In the genomic region with DNA sequence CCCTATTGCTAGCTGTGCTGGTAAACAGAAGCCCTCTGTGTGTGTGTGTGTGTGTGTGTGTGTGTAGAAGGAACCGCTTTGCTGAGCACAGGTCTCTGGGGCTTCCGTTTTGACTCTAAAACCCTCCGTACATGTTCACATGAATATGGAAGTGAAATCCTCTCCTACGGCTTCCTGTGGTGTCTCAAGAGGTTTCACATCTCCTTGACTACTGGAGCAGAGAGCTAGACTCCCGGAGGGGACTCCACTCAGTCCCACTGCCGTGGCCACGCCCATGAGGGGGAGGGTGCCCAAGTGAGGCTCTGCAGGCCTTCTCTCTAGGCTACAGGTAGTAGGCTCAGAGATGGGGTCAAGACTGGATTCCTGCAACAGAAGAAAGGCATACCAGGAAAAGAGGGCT, we compare ENCODE assay signal across 9 mouse cellular contexts. TPM values are rescaled to one million over a fixed set of nuclear protein-coding genes. Genes with fewer than 3 reads are reported as not detected.
DNase-seq lines count a peak whose midpoint lies in the region; ATAC-seq and TF ChIP-seq lines count a peak whose summit lies in the region.
"Had no signal": no experiment of that assay in that cellular context is flagged by ENCODE, and none has a peak within 500 bp of the region (broad histone marks: within the 10 kb centered on the region; RNA-seq: fewer than 3 reads in every experiment).

A gene (plus strand): TSS at position 275 of the 400 bp plus-strand sequence.

- H3K27ac ChIP-seq in liver, embryonic 11.5 days (ENCODE audit: low read depth, low read length): no peak within 1 kb of the TSS
- no peak within 1 kb of the TSS for H3K27ac ChIP-seq in liver, embryonic 14.5 days
- no peak within 1 kb of the TSS for H3K27ac ChIP-seq in left cerebral cortex, adult 2 months
- H3K27ac ChIP-seq: midbrain, embryonic 12.5 days had no signal

- no peak for ATAC-seq in liver, embryonic 11.5 days (replicated peaks; ENCODE audit: low FRiP score)
- peak; percentile 42; the same call in 1 of the 2 replicates for ATAC-seq in liver, embryonic 14.5 days (ENCODE audit: insufficient read depth)

- no peak within 1 kb of the TSS for H3K4me2 ChIP-seq in liver, embryonic 11.5 days
- no peak within 1 kb of the TSS for H3K4me2 ChIP-seq in liver, embryonic 14.5 days (ENCODE audit: low read depth)
- H3K4me2 ChIP-seq: midbrain, embryonic 12.5 days had no signal

- H3K4me1 ChIP-seq in liver, embryonic 11.5 days (replicated peaks; ENCODE audit: control insufficient read depth, insufficient read depth, low read length): peaks cover 6% of the 10 kb centered on the region
- peaks cover 3 to 10% of the 10 kb centered on the region in 2 experiments; a peak in 3 of 4 replicates for H3K4me1 ChIP-seq in liver, embryonic 14.5 days (replicated peaks; ENCODE audit: control insufficient read depth in 2 of 2, insufficient read depth in 2 of 2, low read length in 1 of 2)

- no peak for TF ChIP-seq EP300 in liver, embryonic 14.5 days (IDR thresholded peaks at IDR 0.05; ENCODE audit: low read depth)

- H3K27me3 ChIP-seq in liver, embryonic 11.5 days (replicated peaks; ENCODE audit: control insufficient read depth, insufficient read depth, low read length): peaks cover 36% of the 10 kb centered on the region
- peaks cover 19% of the 10 kb centered on the region for H3K27me3 ChIP-seq in liver, embryonic 14.5 days (ENCODE audit: control insufficient read depth, insufficient read depth, low read length)

- H3K9me3 ChIP-seq in liver, embryonic 11.5 days (ENCODE audit: control insufficient read depth, low read length): no peaks in the 10 kb centered on the region
- H3K9me3 ChIP-seq in liver, embryonic 14.5 days (ENCODE audit: control insufficient read depth, low read length): no peaks in the 10 kb centered on the region
- H3K9me3 ChIP-seq: midbrain, embryonic 12.5 days had no signal

- 36% methylated on average over 7 of the region's 7 CpGs for WGBS in liver, embryonic 11.5 days
- WGBS in liver, embryonic 14.5 days (ENCODE audit: insufficient replicate concordance): 10% methylated on average over 7 of the region's 7 CpGs

- TF ChIP-seq CTCF in liver, embryonic 14.5 days (IDR thresholded peaks at IDR 0.05; ENCODE audit: low read depth): no peak
- TF ChIP-seq CTCF in left cerebral cortex, adult 2 months (IDR thresholded peaks at IDR 0.05): no peak

- DNase-seq in liver: peak; percentile 59
- no peak for DNase-seq in liver, embryonic 11.5 days (ENCODE audit: low spot score)
- peak; percentile 57 for DNase-seq in heart, adult 8-10 months (ENCODE audit: low spot score)
- DNase-seq in liver, embryonic 14.5 days (ENCODE audit: low read depth in 3 of 3, low spot score in 3 of 3): no peak
- peak; percentile 77 for DNase-seq in spleen, adult 12 weeks (ENCODE audit: low spot score)
- DNase-seq in testis, postnatal 10 days (ENCODE audit: low spot score): no peak
- DNase-seq in left cerebral cortex, adult 2 months (ENCODE audit: extremely low spot score in 1 of 2, low spot score in 2 of 2): no peak
- DNase-seq in frontal cortex, adult 2 months (ENCODE audit: extremely low spot score in 1 of 2, low spot score in 1 of 2): no peak

- H3K9ac ChIP-seq in liver, embryonic 11.5 days (ENCODE audit: low read depth, low read length): no peak within 1 kb of the TSS
- H3K9ac ChIP-seq in liver, embryonic 14.5 days (replicated peaks): no peak within 1 kb of the TSS
- H3K9ac ChIP-seq: midbrain, embryonic 12.5 days had no signal

- intact Hi-C loops in left cerebral cortex, adult 2 months (cut with DNase I): no loop called here

- no peak within 1 kb of the TSS for H3K4me3 ChIP-seq in liver, embryonic 11.5 days (ENCODE audit: low read depth, low read length)
- H3K4me3 ChIP-seq in liver, embryonic 14.5 days (ENCODE audit: insufficient read depth in 1 of 2, low read depth in 2 of 2, low read length in 2 of 2): no peak within 1 kb of the TSS
- H3K4me3 ChIP-seq in left cerebral cortex, adult 2 months: no peak within 1 kb of the TSS
- H3K4me3 ChIP-seq: midbrain, embryonic 12.5 days had no signal

- H3K36me3 ChIP-seq in liver, embryonic 11.5 days (ENCODE audit: control insufficient read depth, insufficient read depth, low read length): no peaks in the 10 kb centered on the region
- no peaks in the 10 kb centered on the region for H3K36me3 ChIP-seq in liver, embryonic 14.5 days (replicated peaks; ENCODE audit: control insufficient read depth, insufficient read depth, low read depth)
- H3K36me3 ChIP-seq: midbrain, embryonic 12.5 days had no signal

RNA-seq across cellular contexts. Expression of the gene that starts here (rescaled TPM):
- 0.32 and 0.34 TPM in 2 replicates for polyA plus RNA-seq in liver, embryonic 11.5 days (2014; fragmentation: Nextera tagmentation; extraction: Ambion mirVana)
- 1 to 10 TPM in 2 of 4 experiments, under 1 TPM in 2; 0.65 to 1.1 (median 0.97) TPM for total RNA-seq in heart, adult 8-10 months (2022)
- 0.40 and 0.58 TPM in 2 replicates for polyA plus RNA-seq in liver, embryonic 14.5 days (2012; rRNA removed)
- polyA plus RNA-seq in liver, embryonic 14.5 days (2014; fragmentation: Nextera tagmentation; extraction: Ambion mirVana): 0.13 and 0.33 TPM in 2 replicates
- total RNA-seq in left cerebral cortex, adult 2 months (2021): under 1 TPM; 0.56 to 0.59 TPM
- polyA plus RNA-seq in frontal cortex, adult 2 months (2012; rRNA removed): 0.99 and 1.1 TPM in 2 replicates

Comparison
In these comparisons a context has a peak if more than half of its experiments do, and no peak if none do; other contexts are left out.
1. DNase-seq: peak in liver (single experiment), heart, adult 8-10 months (single experiment) and spleen, adult 12 weeks (single experiment); none in liver, embryonic 11.5 days (single experiment), liver, embryonic 14.5 days (0 of 3), testis, postnatal 10 days (single experiment), left cerebral cortex, adult 2 months (0 of 2) and frontal cortex, adult 2 months (0 of 2).
2. Peak in ATAC-seq in liver, embryonic 14.5 days; RNA of the gene not detected or under 1 TPM.